Mouse (Mus musculus) liver, embryonic 11.5 days (tissue): ENCODE measurements around the gene Arih1. TPM values are rescaled to one million over a fixed set of nuclear protein-coding genes. Genes with fewer than 3 reads are reported as not detected.
A peak's percentile ranks its signal among the peaks of the same experiment; 100 is the strongest.

ENCODE experiments used
- ATAC-seq: fragments of 200-750 bp; cut with Nextera tagmentation; replicated peaks from 2 replicates; pipeline ENCODE4 v1.8.0; 2017; ENCODE audit warnings: moderate number of reproducible peaks, mild to moderate bottlenecking, moderate TSS enrichment, moderate library complexity; ENCODE audit not compliant: low FRiP score
- DNase-seq: peaks from one replicate; pipeline ENCODE4 v3.0.0-alpha.2; 2017; ENCODE audit warnings: low spot score
- H3K27ac ChIP-seq: fragments of 300-500 bp; sonication (generic); 2 replicates; pipeline ENCODE4 v1.5.1; 2014; ENCODE audit warnings: mild to moderate bottlenecking, low read depth, low read length, control low read depth
- H3K27me3 ChIP-seq: fragments of 300-500 bp; sonication (generic); replicated peaks from 2 replicates; pipeline ENCODE4 v1.6.1; 2014; ENCODE audit warnings: low read length, mixed read lengths; ENCODE audit not compliant: control insufficient read depth, insufficient read depth
- H3K36me3 ChIP-seq: fragments of 300-500 bp; sonication (generic); 2 replicates; pipeline ENCODE4 v1.6.1; 2014; ENCODE audit warnings: mild to moderate bottlenecking, low read length, moderate library complexity, mixed read lengths; ENCODE audit not compliant: control insufficient read depth, insufficient read depth
- H3K4me1 ChIP-seq: fragments of 300-500 bp; sonication (generic); replicated peaks from 2 replicates; pipeline ENCODE4 v1.6.1; 2014; ENCODE audit warnings: low read length, mixed read lengths; ENCODE audit not compliant: control insufficient read depth, insufficient read depth
- H3K4me2 ChIP-seq: fragments of 300-500 bp; sonication (generic); 2 replicates; pipeline ENCODE4 v1.6.1; 2014; ENCODE audit warnings: mild to moderate bottlenecking, control low read depth, moderate library complexity
- H3K4me3 ChIP-seq: fragments of 300-500 bp; sonication (generic); 2 replicates; pipeline ENCODE4 v1.5.1; 2014; ENCODE audit warnings: low read depth, low read length, control low read depth
- H3K9ac ChIP-seq: fragments of 300-500 bp; sonication (generic); 2 replicates; pipeline ENCODE4 v1.6.1; 2014; ENCODE audit warnings: low read depth, low read length, control low read depth
- H3K9me3 ChIP-seq: fragments of 300-500 bp; sonication (generic); 2 replicates; pipeline ENCODE4 v1.6.1; 2016; ENCODE audit warnings: low read length, inconsistent platforms, mixed read lengths; ENCODE audit not compliant: control insufficient read depth
- WGBS: fragments of 180-500 bp; shearing (Covaris S2); extraction: QIAGEN DNeasy Blood & Tissue Kit; methylation state at CpG from one replicate; pipeline ENCODE4 v1.1.7; 2014; 5-methylcytosine and 5-hydroxymethylcytosine counted together
- polyA plus RNA-seq: library from polyadenylated mRNA; unstranded; fragments of >200 nt; fragmentation: Nextera tagmentation; extraction: Ambion mirVana; gene quantifications from 2 replicates; pipeline ENCODE4 v1.2.1, GENCODE M21; 2014

Arih1 gene
- polyA plus RNA-seq, 1 experiment from 2014 or later = 13.2 TPM

DNA sequence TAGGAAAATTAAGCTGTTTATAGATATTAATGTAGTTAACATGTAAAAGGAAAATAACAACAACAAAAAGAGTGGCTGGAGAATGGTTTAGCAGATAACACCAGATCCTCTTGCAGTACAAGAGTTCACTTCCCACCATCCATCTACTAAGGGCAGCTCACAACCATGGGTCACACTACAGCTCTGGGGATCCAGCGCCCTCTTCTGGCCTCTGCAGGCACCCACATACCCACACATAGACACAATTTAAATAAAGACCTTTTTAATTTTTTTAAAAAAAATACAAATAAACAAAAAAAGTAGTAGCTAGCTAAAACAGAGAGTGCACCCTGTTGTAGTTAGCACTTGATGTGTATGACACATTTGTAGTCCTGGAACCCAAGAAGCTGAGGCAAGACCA, 4.0 kb downstream of the Arih1 start:
- Histone ChIP-seq H3K4me3 (no peak overlapping the region), H3K4me1 (peaks cover 12% of the 10 kb centered on the region; the same call in 1 of the 2 replicates), H3K27ac (no peak overlapping the region), H3K27me3 (no peaks in the 10 kb centered on the region), H3K9me3 (no peaks in the 10 kb centered on the region), H3K36me3 (no peaks in the 10 kb centered on the region), H3K4me2 (peak overlapping the region; percentile 16; the same call in 1 of the 2 replicates), H3K9ac (no peak overlapping the region)
- WGBS = 10% methylated on average over 1 of the region's 1 CpGs
- DNase-seq (no peak), ATAC-seq (no peak)

DNA sequence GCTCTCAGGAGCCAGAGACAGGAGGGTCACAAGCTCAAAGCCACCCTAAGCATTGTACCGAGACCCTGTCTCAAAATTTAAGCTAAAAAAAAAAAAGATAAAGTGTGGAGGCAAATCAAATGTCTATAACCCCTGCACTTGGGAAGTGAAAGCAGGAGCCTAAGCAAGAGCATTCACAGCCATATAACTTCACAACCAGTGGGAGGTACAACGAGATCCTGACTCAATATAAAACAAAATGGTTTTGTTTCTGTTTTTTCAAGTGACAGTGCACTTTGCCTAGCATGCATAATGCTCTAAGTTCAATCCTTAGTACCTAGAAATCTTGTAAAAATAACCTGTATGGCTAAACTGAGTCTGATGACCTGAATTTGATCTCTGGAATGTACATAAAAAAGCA, 9.8 kb downstream of the Arih1 start:
- DNase-seq (no peak), ATAC-seq (no peak)
- H3K4me3 ChIP-seq = no peak overlapping the region
- no peaks in the 10 kb centered on the region for H3K9me3 ChIP-seq
- H3K4me1 ChIP-seq = 0 out of 2 replicates have a peak, but pooled peaks cover 7% of the 10 kb centered on the region
- no peaks in the 10 kb centered on the region for H3K27me3 ChIP-seq
- no peak overlapping the region for H3K4me2 ChIP-seq
- H3K36me3 ChIP-seq = peaks cover 5% of the 10 kb centered on the region
- no peak overlapping the region for H3K27ac ChIP-seq
- H3K9ac ChIP-seq = no peak overlapping the region
- 82% methylated on average over 2 of the region's 2 CpGs for WGBS

DNA sequence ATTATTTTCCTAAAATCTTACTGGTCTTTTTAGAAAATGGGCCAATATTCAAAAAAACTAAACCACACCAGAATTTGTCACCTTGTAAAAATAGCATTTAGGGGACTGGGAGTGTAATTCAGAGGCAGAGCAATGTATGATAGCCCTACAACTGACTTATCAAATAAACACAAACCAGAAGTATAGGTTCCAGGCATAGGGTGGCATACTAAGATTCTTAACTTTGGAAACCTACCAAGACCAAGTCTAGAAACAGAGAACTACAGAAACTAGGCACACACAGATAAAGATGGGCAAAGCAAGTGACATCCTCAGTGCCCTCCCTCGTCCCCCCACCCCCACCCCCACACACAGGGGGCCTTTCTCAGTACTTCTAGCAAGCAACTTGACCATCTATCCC, 11.6 kb downstream of the Arih1 start:
- no peaks in the 10 kb centered on the region for H3K9me3 ChIP-seq
- H3K9ac ChIP-seq = no peak overlapping the region
- H3K4me2 ChIP-seq = no peak overlapping the region
- WGBS = 69% methylated on average over 1 of the region's 1 CpGs
- H3K4me1 ChIP-seq = 0 out of 2 replicates have a peak, but pooled peaks cover 6% of the 10 kb centered on the region
- H3K27me3 ChIP-seq = no peaks in the 10 kb centered on the region
- no peak overlapping the region for H3K27ac ChIP-seq
- H3K4me3 ChIP-seq = no peak overlapping the region
- ATAC-seq = no peak
- no peak for DNase-seq
- H3K36me3 ChIP-seq = peaks cover 5% of the 10 kb centered on the region

DNA sequence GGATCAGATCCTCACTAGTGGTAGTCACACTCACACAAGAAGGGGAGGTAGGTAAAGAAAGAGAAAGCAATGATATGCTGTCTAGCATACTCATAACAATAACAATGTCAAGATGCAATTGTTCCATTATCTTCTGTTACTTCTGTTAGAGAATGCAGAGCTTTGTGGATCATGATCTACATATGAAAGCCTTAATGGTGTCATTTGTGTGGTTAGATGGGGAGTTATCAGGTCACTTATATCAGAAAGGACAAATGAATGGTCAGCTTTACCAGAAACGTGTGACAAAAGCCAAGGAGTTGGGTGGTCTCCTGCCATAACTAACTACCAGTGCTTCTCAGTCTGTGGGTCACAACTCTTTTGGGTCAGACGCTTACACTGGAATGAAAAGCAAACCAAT, 13.2 kb downstream of the Arih1 start:
- Histone ChIP-seq H3K36me3 (peaks cover 5% of the 10 kb centered on the region), H3K4me3 (no peak overlapping the region), H3K27me3 (no peaks in the 10 kb centered on the region), H3K27ac (no peak overlapping the region), H3K4me1 (0 out of 2 replicates have a peak, but pooled peaks cover 5% of the 10 kb centered on the region), H3K9ac (no peak overlapping the region), H3K9me3 (no peaks in the 10 kb centered on the region), H3K4me2 (no peak overlapping the region)
- DNase-seq = no peak
- no peak for ATAC-seq
- WGBS = 81% methylated on average over 2 of the region's 2 CpGs

DNA sequence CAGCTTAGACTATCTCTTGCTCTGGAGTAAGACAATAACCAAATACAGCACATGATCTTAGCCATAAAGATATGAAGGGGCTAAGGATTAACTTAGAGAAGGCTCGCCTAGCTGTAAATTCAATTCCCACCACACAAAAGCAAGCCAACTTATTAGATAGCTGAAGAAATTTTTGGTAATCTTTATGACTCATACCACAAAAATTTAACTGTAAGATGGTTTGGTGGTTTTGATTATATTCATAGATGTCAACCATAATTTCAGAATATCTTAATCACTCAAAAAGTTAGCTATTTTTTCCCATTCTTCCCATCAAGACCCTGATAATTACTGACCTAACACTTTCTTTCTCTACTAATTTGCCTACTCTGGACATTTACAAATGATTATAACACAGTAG, 17.0 kb downstream of the Arih1 start:
- DNase-seq = no peak
- Histone ChIP-seq H3K9me3 (no peaks in the 10 kb centered on the region), H3K27ac (no peak overlapping the region), H3K9ac (no peak overlapping the region), H3K36me3 (no peaks in the 10 kb centered on the region; the same call in 1 of the 2 replicates), H3K27me3 (no peaks in the 10 kb centered on the region), H3K4me1 (no peaks in the 10 kb centered on the region), H3K4me3 (no peak overlapping the region), H3K4me2 (no peak overlapping the region)
- 78% methylated on average over 1 of the region's 1 CpGs for WGBS
- ATAC-seq = no peak

DNA sequence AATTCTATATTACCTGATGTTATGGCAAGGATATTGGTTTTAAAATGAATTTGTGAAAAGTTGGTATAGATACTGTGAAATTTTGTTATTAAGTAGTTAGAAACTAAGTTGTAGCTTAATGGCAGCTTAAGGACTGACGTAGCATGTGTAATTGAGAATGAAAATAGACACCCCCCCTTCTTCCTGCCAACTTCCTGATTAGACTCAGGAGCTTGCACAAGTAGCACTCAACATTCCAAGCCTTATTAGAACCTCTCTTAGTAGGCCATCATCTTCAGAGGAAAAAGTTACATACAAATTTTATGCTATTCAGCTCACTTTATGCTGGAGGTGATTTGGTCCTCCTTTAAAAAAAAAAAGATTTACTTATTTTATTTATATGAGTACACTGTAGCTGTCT, 22.1 kb downstream of the Arih1 start:
- Histone ChIP-seq H3K4me2 (no peak overlapping the region), H3K9me3 (no peaks in the 10 kb centered on the region), H3K27ac (no peak overlapping the region), H3K9ac (no peak overlapping the region), H3K4me3 (no peak overlapping the region), H3K27me3 (no peaks in the 10 kb centered on the region), H3K36me3 (no peaks in the 10 kb centered on the region), H3K4me1 (no peaks in the 10 kb centered on the region)
- ATAC-seq (no peak), DNase-seq (no peak)
- 71% methylated on average over 1 of the region's 1 CpGs for WGBS

DNA sequence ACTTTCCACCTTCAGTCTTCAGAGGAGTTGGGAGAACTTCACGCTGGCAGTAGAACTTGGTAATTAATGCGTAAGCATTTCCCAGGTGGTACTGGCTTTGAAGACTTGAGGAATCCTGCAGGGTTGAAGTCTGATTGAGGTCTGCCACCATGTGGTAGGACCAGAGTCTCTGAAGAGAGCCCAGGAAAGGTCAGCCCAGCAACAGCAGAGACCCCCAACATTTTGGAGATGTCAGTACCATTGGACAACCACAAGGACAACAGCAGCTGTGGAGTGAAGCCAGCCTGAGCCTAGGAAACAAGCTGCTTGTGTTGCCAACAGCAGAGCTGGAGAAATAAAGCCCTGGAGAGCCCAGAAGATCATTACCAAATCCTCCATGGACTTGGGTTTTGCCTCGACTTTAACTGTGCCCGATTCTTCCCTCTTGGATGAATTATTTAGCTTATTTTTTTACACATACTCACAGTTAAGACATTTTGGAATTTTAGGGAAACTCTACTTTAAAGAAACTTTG, 27.4 kb downstream of the Arih1 start:
- Histone ChIP-seq H3K4me2 (no peak overlapping the region), H3K4me3 (no peak overlapping the region), H3K27me3 (no peaks in the 10 kb centered on the region), H3K27ac (no peak overlapping the region), H3K9me3 (no peaks in the 10 kb centered on the region), H3K36me3 (no peaks in the 10 kb centered on the region), H3K9ac (no peak overlapping the region), H3K4me1 (peaks cover 16% of the 10 kb centered on the region)
- 70% methylated on average over 4 of the region's 4 CpGs for WGBS
- ATAC-seq = no peak
- DNase-seq = no peak

DNA sequence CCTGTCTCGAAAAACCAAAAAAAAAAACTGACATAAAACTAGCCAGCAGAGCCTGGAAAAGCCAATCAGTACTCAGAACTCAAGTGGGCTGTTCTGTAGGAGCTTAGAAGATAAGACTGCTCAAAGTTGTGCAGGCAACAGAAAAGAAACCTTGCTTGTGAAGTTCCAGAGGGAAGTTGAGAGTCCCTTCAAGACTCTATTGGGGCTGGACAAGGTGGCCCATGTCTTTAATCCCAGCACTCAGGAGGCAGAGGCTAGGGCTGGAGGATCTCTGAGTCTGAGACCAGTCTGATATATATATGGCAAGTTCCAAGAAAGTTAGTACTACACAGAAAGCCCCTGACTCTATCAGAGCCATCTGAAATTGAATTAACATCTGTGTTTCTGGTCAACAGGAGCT, 28.0 kb downstream of the Arih1 start:
- Histone ChIP-seq H3K4me3 (no peak overlapping the region), H3K9me3 (no peaks in the 10 kb centered on the region), H3K27me3 (no peaks in the 10 kb centered on the region), H3K27ac (no peak overlapping the region), H3K4me2 (no peak overlapping the region), H3K36me3 (no peaks in the 10 kb centered on the region), H3K4me1 (peaks cover 16% of the 10 kb centered on the region), H3K9ac (no peak overlapping the region)
- ATAC-seq (no peak), DNase-seq (no peak)
- WGBS = 57% methylated on average over 1 of the region's 1 CpGs

DNA sequence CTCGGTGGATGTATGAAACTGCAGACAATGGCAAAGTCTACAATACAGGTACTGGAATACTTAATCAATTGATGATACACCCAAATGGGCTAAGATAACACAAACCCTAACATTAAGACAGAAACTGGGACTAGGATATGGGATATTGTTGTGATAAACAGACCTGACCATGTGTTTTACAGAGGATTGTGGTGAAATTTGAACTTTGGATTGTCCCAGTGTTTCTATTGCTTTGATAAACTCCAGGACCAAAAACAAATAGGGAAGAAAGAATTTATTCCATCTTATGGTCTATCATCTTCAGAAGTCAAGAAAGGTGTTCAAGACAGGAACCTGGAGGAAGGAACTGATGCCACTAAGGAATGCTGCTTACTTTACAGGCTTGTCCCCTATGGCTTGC, 28.7 kb downstream of the Arih1 start:
- WGBS = 94% methylated on average over 1 of the region's 1 CpGs
- ATAC-seq (no peak), DNase-seq (no peak)
- Histone ChIP-seq H3K9me3 (no peaks in the 10 kb centered on the region), H3K27ac (no peak overlapping the region), H3K4me3 (no peak overlapping the region), H3K27me3 (no peaks in the 10 kb centered on the region), H3K4me1 (peaks cover 16% of the 10 kb centered on the region), H3K9ac (no peak overlapping the region), H3K4me2 (no peak overlapping the region), H3K36me3 (no peaks in the 10 kb centered on the region)
